Mouse (Mus musculus) erythroblast, embryonic 14.5 days (primary cell): ENCODE results near the gene Add2. TPM values are rescaled to one million over a fixed set of nuclear protein-coding genes. Genes with fewer than 3 reads are reported as not detected.

Experiments
- H3K27me3 ChIP-seq: 2 replicates; pipeline ENCODE4 v1.6.1; 2012; ENCODE audit warnings: inconsistent platforms; ENCODE audit not compliant: control insufficient read depth
- H3K36me3 ChIP-seq: 2 replicates; pipeline ENCODE4 v1.6.1; 2012; ENCODE audit warnings: mild to moderate bottlenecking, inconsistent platforms; ENCODE audit not compliant: control insufficient read depth
- H3K4me1 ChIP-seq: 2 replicates; pipeline ENCODE4 v1.6.1; 2012; ENCODE audit warnings: inconsistent platforms; ENCODE audit not compliant: control insufficient read depth
- H3K4me3 ChIP-seq: replicated peaks from 2 replicates; pipeline ENCODE3; 2012; ENCODE audit warnings: moderate library complexity, mild to moderate bottlenecking, inconsistent platforms
- H3K9me3 ChIP-seq: 2 replicates; pipeline ENCODE4 v1.6.1; 2012; ENCODE audit warnings: low read length, inconsistent platforms, mixed read lengths; ENCODE audit not compliant: control insufficient read depth
- GATA1 ChIP-seq: IDR thresholded peaks from 2 replicates; pipeline ENCODE4 v1.6.1; 2012; ENCODE audit warnings: low read length, inconsistent platforms, mixed read lengths
- TAL1 ChIP-seq: IDR thresholded peaks from 3 replicates; pipeline ENCODE4 v1.6.1; 2012; ENCODE audit warnings: low read length, inconsistent platforms, mixed read lengths
- polyA plus RNA-seq: library from polyadenylated mRNA; stranded (reverse); fragments of >175 nt; gene quantifications from 2 replicates; pipeline ENCODE4 v1.2.3, GENCODE M21; 2012

The Add2 gene
- polyA plus RNA-seq, 1 experiment: 39.0 TPM

DNA sequence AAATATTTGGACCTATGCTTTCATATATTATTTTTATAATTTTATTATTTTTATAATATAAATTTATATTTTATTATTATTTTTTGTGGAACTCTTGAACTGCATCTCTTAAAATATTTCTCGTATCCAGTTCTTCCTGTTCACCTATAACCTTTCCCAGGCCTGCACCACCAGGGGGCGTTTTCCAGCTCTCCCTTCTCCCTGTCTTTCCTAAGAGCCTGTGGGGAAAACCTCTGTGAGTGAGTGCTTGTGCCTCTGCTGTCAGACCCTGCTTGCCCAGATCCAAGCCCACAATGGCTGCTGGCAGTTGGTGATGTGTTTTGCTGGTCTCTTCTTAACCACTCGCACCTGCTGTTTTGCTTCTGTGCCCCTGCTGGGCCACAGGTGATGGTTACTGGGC lies 113.3 kb downstream of the Add2 start:
- no peak overlapping the region for H3K4me3 ChIP-seq
- peaks cover 3% of the 10 kb centered on the region; the same call in 1 of the 2 replicates for H3K27me3 ChIP-seq
- no peaks in the 10 kb centered on the region; the same call in 1 of the 2 replicates for H3K4me1 ChIP-seq
- H3K36me3 ChIP-seq: no peaks in the 10 kb centered on the region
- TF ChIP-seq GATA1 (no peak), TAL1 (no peak)
- H3K9me3 ChIP-seq: peaks cover 7% of the 10 kb centered on the region

DNA sequence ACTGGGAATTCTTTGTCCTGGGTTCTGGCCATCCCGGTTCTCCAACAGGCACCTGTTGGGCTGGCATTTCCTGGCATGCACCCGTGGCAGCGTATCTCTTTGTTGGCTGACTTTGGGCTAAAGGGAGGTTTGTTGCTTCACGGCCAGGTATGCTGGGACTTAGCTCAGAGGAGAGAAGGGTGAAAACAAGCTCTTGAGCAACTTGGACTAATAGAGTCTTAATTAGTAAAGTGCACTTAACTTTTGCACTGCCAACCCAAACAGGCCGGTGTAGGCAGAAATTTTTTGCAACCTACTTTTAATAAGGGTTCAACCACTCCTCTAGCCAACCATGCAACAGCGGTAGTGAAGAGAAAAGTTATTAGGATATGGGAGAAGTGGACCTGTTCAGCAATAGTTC lies 116.5 kb downstream of the Add2 start:
- H3K27me3 ChIP-seq: peaks cover 3% of the 10 kb centered on the region; the same call in 1 of the 2 replicates
- H3K4me1 ChIP-seq: peaks cover 7% of the 10 kb centered on the region
- H3K36me3 ChIP-seq: no peaks in the 10 kb centered on the region
- peaks cover 7% of the 10 kb centered on the region for H3K9me3 ChIP-seq
- H3K4me3 ChIP-seq: no peak overlapping the region
- no peak for TF ChIP-seq GATA1
- no peak for TF ChIP-seq TAL1

DNA sequence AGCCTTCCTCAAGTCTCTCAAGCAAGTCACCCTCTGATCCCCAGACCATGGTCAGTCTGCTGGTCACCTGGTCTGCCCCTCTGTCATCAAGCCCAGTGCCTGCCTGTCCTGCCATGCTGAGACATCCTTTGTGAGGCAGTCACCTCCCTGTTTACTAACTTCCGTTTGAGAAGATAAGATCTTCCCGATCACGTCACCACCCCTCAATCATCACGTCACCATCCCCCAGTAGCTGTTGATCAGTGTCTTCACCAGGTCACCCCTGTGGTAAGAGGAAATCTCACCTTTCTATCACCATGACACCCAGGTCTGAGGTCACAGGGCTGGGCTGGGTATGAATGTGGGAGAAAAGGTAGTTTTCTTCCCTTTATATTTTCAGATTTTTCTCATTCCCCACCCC lies 120.0 kb downstream of the Add2 start:
- Histone ChIP-seq H3K36me3 (no peaks in the 10 kb centered on the region), H3K4me1 (peaks cover 7% of the 10 kb centered on the region; the same call in 1 of the 2 replicates), H3K4me3 (no peak overlapping the region), H3K9me3 (peaks cover 7% of the 10 kb centered on the region), H3K27me3 (peaks cover 3% of the 10 kb centered on the region)
- TF ChIP-seq TAL1 (no peak), GATA1 (no peak)

- Histone ChIP-seq H3K4me1 (peaks cover 7% of the 10 kb centered on the region; the same call in 1 of the 2 replicates), H3K4me3 (no peak overlapping the region), H3K27me3 (peaks cover 3% of the 10 kb centered on the region), H3K36me3 (no peaks in the 10 kb centered on the region), H3K9me3 (peaks cover 7% of the 10 kb centered on the region)
- TF ChIP-seq GATA1 (no peak), TAL1 (no peak)
These were observed 120.5 kb downstream of the Add2 start for GRCm38 (mm10) chr6:86149001-86149400.

- H3K9me3 ChIP-seq: no peaks in the 10 kb centered on the region
- H3K4me3 ChIP-seq: no peak overlapping the region
- TF ChIP-seq TAL1: no peak
- TF ChIP-seq GATA1: no peak
- H3K4me1 ChIP-seq: peaks cover 7% of the 10 kb centered on the region; the same call in 1 of the 2 replicates
- H3K27me3 ChIP-seq: no peaks in the 10 kb centered on the region; the same call in 1 of the 2 replicates
- H3K36me3 ChIP-seq: no peaks in the 10 kb centered on the region
These were observed 124.2 kb downstream of the Add2 start for GRCm38 (mm10) chr6:86152676-86153075.

- TF ChIP-seq GATA1 (no peak), TAL1 (no peak)
- Histone ChIP-seq H3K9me3 (no peaks in the 10 kb centered on the region), H3K4me1 (peaks cover 5% of the 10 kb centered on the region; the same call in 1 of the 2 replicates), H3K4me3 (no peak overlapping the region), H3K27me3 (no peaks in the 10 kb centered on the region; the same call in 1 of the 2 replicates), H3K36me3 (no peaks in the 10 kb centered on the region)
These were observed 125.0 kb downstream of the Add2 start for GRCm38 (mm10) chr6:86153436-86153990.

DNA sequence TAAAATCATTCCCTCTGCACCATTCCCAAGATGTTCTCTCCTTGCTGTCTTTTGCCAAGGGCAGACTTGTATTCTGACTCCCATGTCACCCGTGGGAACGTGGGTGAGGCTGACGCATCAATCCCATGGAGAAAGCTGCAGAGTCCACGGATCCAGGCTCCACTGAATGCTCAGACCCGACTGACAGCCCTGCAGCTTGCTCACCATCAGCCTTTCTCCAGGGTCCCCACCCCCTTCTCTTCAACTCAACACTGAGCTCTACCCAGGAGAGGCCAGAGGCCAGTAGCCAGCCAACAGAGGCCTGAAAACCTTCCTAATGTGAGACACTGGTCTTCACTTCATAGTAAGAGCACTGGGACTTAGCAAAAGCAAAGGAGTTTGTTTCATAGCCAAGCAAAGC lies 125.5 kb downstream of the Add2 start:
- Histone ChIP-seq H3K4me1 (peaks cover 1% of the 10 kb centered on the region; the same call in 1 of the 2 replicates), H3K9me3 (no peaks in the 10 kb centered on the region), H3K27me3 (no peaks in the 10 kb centered on the region; the same call in 1 of the 2 replicates), H3K36me3 (no peaks in the 10 kb centered on the region), H3K4me3 (no peak overlapping the region)
- TF ChIP-seq TAL1 (no peak), GATA1 (no peak)

DNA sequence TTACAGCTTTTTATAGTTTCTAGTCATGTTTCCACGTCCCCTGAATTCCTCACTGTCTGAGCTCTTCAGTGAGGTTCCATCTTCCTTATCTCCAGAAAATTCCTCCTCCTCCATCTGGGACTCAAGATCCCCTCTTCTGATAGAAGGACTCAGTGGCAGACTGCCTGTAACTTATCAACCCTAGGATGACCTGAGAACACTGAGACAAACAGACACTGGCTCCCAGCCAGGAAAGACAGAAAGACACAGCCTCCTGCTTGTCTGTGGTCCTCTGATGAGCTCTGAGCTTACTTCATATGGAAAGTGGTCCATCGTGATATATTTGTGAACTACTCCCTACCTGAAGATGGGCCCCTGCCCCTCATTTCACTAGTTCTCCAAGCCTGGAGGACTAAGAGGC lies 126.0 kb downstream of the Add2 start:
- no peak for TF ChIP-seq GATA1
- TF ChIP-seq TAL1: no peak
- Histone ChIP-seq H3K4me1 (no peaks in the 10 kb centered on the region), H3K4me3 (no peak overlapping the region), H3K9me3 (no peaks in the 10 kb centered on the region), H3K27me3 (no peaks in the 10 kb centered on the region; the same call in 1 of the 2 replicates), H3K36me3 (no peaks in the 10 kb centered on the region)

GRCm38 (mm10) chr6:86157253-86158234 lies 129.1 kb downstream of the Add2 start:
- no peak overlapping the region for H3K4me3 ChIP-seq
- no peaks in the 10 kb centered on the region for H3K27me3 ChIP-seq
- H3K9me3 ChIP-seq: no peaks in the 10 kb centered on the region
- TF ChIP-seq GATA1 (no peak), TAL1 (no peak)
- H3K36me3 ChIP-seq: no peaks in the 10 kb centered on the region
- H3K4me1 ChIP-seq: no peaks in the 10 kb centered on the region
